Mouse (Mus musculus): Measurements from ENCODE around the gene Nrp1.

Gene Nrp1

DNA sequence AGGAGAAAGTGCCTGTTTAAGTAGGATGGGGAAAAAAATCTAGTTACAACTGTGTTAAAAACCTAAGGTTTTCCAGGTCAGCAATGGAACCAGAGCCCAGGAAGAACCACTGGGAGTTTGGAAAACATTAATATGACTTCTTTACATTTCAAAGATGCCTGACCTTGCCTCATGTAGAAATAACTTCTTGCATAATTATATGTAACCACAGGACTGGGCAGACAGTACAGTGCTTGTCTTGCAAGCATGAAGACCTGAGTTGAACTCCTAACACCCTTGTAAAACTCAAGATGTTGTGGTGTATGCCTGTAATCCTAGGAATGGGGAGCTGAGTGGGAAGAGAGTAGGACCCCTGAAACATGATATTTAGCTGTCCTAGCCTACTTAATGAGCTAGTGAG, 61.6 kb downstream of the Nrp1 start:
- no peak for DNase-seq (ENCODE audit: low spot score in 2 of 2)

DNA sequence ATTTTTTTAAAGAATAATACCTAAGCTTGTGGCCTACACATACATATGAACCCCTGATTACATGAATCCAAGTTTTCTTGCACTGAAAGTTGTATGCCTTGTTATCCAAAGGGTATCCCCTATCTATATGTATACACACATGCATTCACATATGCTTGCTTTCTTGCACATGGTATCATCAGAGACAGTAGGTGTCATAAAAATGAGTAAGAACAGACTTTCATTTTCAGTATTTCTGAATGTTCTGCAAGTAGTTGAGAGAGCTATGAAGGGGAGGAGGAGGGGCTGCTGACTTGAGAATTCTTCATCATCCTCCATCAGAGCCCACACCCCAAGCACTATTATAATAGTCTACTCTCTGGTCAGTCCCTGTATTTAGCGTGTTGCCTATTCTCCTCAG, 62.0 kb downstream of the Nrp1 start:
- DNase-seq (ENCODE audit: low spot score in 2 of 2), result no peak

- DNase-seq (ENCODE audit: low spot score in 2 of 2), result no peak
Measured at GRCm38 (mm10) chr8:128423813-128424212, 65.4 kb downstream of the Nrp1 start.

DNA sequence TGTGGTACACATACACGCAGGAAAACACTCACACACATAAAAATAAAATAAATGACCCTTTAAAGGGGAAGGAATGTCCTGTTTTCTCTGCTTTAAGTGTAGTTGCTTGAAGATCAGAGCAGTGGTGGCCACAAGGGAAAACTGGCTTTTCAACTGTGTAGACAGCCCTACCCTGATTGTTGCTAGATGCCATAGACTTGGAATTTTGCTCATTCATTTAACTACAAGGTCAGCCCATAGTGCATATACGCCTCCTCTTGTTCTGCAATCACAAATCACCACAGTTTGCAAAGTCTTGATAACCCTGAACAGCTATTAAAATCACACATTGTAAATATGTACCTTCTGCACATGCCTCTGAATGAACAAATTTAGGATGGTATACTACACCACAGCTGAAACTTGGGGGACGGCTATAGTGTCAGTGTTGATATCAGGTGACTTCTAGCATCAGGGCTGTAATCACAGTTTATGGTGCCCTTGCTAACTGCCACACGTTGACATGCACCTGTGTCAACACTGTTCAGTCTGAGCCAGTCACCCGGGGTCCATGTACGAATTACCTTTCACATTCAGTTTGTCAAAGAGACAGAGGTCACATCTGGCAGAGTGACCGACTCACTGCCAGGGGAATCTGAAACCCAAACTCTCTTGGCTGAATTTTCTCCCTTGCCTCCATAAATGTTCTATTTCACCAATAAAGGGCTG, 66.4 kb downstream of the Nrp1 start:
- DNase-seq (ENCODE audit: low spot score in 2 of 2), result no peak

DNA sequence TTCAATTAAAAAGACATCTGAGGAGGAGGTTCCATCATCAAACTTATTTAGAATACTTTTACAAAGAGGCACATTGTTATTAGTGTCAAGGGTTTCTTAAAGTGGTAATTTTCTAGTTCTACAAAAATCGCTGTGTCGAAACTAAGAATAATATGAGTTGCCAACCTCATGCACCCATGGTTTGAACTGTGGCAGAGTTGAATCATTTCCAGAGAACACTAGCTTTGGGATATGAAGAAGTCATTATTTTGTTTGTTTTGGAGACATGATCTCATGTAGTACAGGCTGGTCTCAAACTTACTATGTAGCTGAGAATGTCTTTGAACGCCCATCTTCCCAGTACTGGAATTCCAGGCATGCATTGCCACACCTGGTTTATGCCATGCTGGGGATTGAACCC, 68.7 kb downstream of the Nrp1 start:
- no peak for DNase-seq (ENCODE audit: low spot score in 2 of 2)

- DNase-seq (ENCODE audit: low spot score in 2 of 2), result no peak
Measured at GRCm38 (mm10) chr8:128428971-128429370, 70.6 kb downstream of the Nrp1 start.

DNA sequence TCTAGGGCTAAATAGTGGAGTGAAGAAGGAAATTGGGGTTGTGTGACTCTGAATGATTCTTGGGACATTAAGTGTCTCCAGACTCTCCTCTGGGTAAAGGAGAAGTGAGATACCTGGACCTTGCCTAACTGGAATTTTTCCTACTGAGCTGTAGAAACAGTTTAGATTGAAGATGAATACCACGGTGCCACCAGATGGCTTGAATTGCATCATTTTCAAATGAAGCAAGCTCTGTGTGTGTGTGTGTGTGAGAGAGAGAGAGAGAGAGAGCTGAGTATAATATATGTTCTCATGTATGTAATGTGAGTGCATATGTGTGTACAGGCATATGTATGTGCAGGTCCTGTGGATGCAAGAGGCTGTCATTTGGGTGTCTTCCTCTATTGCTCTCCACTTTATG, 72.7 kb downstream of the Nrp1 start:
- no peak for DNase-seq (ENCODE audit: low spot score in 2 of 2)

- no peak for DNase-seq (ENCODE audit: low spot score in 2 of 2)
Measured at GRCm38 (mm10) chr8:128435749-128436148, 77.3 kb downstream of the Nrp1 start.

- peak in 1 of 2 experiments; percentile 3 for DNase-seq (ENCODE audit: low spot score in 2 of 2)
Measured at GRCm38 (mm10) chr8:128437156-128437825, 78.9 kb downstream of the Nrp1 start.

- DNase-seq (ENCODE audit: low spot score in 2 of 2), result no peak
Measured at GRCm38 (mm10) chr8:128441407-128441806, 83.0 kb downstream of the Nrp1 start.

- no peak for DNase-seq (ENCODE audit: low spot score in 2 of 2)
Measured at GRCm38 (mm10) chr8:128445596-128445995, 87.2 kb downstream of the Nrp1 start.

DNA sequence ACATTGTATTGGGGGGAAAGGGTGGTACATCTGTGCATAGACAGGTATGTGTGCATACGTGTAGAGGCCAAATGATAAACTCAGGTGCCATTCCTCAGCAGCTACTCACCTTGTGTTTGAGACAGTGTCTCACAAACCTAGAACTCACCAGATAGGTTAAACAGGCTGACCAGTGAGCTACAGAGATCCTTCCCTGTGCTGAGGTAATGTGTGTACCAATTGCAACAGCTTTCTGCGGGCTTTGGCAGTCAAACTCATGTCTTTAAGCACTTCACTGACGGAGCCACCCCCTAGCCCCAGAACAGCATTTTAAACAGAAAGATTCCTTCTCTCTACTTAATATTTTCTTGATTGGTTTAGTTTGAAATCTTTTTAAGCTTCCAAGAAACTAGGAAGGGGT, 88.2 kb downstream of the Nrp1 start:
- no peak for DNase-seq (ENCODE audit: low spot score in 2 of 2)

DNA sequence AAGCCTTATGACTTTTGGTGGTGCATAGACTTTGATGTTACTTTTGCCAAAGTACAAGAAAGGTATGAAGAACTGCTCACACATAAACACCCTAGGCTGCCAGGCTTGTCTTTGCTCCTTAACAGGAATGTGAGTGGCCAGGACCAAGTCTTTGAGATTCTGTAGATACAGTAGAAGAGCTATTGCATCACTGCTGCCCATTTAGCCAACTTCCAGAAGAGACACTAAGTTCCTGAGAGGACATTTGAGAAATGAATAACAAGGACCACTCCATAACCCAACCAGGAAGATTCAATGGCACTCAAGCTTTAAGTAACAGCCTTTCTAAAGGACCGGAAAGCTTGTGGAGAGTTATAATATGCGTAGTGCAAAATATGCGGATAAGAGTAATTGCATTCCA, 88.9 kb downstream of the Nrp1 start:
- DNase-seq (ENCODE audit: low spot score in 2 of 2), result no peak

DNA sequence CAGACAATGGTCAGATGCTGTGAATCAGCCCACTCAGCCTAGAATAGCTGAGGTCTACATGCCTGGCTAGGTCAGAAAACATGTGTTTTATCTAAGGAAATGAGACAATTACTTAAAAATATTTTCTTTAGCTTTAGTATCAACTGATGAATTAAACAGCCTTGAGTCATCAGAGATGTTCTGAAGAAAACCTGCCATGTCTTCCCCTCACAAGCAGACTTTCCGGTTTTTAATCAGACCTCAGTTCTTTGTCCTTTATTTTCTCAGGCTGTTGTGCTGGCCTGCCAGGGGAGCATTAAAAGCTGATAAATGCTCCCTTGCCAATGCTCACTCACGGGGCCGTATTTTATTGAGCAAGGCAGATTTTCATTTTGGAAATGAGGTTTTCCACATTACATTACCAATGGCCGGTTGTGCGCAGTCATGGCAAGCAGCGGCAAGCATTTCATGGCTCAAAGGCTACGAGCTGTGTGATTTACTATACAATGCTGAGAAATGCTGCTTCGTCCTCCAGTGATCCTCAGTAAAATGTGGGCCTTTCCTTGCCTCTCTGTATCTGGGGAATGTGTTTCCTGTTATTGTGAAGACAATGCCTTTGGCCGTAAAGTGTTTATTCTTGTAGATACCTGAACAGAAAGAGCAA, 92.1 kb downstream of the Nrp1 start:
- no peak for DNase-seq (ENCODE audit: low spot score in 2 of 2)

- no peak for DNase-seq (ENCODE audit: low spot score in 2 of 2)
Measured at GRCm38 (mm10) chr8:128451121-128451520, 92.7 kb downstream of the Nrp1 start.

DNA sequence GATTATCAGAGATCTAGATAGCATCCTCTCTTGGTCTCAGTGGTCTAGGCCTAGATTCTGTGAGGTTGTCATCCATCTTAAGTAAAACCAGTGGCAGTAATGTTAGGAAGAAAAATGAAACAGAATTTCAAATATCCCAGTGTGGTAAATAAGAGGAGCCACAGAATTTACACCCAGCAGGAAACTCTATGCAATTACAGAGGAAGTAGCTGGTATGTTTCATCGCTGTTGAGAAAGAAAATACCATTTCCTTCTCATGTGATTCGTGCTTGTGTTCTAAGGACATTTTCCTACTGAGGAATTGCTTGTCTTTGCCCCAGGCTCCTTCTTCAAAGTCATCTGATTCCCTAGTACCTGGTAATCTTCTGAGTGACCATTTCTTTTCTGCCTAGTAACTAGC, 95.1 kb downstream of the Nrp1 start:
- DNase-seq (ENCODE audit: low spot score in 2 of 2), result no peak

DNA sequence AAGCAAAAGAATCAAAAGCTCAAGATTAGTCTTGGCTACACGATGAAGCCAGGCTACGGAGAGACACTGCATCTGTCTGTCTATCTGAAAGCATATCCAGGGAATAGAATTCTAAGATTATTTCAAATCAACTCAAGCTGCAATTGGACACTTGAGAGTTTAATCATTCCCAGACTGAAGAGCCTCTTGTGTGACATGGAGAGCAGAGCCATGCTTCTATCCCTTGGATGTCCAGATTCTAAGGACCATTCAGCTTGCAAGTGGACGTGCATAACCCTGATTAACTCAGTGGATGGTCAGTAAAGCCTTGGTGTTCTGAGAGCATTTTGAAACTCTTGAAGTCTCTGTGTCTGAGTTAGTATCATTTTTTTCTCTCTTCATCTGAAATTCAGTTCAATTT, 95.6 kb downstream of the Nrp1 start:
- DNase-seq (ENCODE audit: low spot score in 2 of 2), result no peak

DNA sequence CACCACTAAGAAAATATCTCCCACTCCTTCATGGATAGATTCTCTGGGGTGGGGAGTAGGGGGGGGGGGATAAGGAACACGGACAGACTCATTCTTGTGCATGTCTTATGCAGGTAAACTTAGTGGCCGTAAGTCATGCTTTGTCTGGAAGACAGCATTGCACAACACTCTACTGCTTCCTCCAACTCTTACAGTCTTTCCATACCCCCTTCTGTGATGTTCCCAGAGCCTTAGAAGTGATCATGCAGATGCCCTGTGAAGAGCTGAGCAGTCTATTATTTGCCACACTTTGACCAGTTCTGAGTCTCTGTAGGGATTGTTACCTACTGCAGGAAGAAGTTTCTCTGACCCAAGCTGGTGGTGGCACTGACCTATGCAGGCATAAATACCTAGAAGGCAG, 98.9 kb downstream of the Nrp1 start:
- no peak for DNase-seq (ENCODE audit: low spot score in 2 of 2)

GRCm38 (mm10) chr8:128459704-128460103, 101.3 kb downstream of the Nrp1 start:
- DNase-seq (ENCODE audit: low spot score in 2 of 2), result no peak

DNA sequence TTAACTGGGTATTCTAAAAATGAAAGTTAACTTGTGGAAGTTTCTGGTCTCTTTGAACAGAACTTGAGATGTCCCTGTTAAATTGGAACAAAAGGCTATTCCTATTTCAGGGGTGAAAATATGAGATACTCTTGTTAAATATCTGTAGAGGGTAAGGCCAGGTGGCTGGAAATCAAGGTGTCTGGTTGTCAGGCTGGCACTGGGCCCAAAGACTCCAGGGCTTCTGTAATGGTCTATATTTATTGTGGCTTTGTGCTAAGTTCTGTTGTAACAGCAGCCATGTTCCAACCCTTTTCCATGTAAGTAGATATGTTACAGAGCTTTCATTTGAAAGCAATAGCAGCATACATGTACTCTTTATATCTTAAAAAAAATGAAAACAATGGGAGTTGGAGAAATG, 103.3 kb downstream of the Nrp1 start:
- DNase-seq (ENCODE audit: low spot score in 2 of 2), result no peak

DNA sequence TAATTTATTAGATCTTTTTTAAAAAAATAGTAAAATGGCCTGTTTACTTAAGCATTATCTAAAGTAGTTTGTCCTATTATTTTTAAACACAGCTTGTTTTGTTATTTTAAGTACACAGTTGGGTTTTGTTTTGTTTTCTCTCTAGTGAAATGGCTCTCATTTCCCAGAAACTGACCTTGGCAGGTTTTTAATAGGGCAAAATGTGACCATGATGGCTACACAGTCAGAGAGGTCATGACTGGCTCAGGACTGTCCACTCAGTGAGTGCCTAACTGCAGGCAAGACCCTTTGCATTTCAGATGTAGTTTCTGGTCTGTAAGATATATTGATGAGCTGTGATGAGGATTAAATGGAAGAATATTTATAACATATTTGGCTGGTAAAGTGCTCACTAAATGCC, 104.8 kb downstream of the Nrp1 start:
- no peak for DNase-seq (ENCODE audit: low spot score in 2 of 2)

- DNase-seq (ENCODE audit: low spot score in 2 of 2), result no peak
Measured at GRCm38 (mm10) chr8:128464056-128464623, 105.7 kb downstream of the Nrp1 start.

DNA sequence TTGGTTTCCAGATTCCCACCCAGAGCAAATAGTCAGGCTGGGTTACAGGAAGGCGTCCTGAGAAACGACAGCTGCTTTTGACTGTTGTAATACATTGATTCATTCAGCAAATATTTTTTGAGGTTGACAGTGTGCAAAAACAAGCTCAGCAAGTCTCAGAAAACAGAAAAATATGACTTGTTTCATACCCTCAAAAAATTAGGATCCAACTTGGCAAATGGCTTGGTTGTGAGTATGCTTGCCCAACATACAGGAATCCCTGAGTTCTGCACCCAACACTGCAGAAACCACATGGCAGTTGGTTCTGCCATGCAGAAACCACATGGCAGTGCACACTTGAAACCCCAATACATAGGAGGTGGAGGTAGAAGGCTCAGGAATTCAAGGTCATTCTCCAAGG, 107.1 kb downstream of the Nrp1 start:
- no peak for DNase-seq (ENCODE audit: low spot score in 2 of 2)
